Comparison of ENCODE assay signal across 8 mouse cellular contexts in the genomic region with DNA sequence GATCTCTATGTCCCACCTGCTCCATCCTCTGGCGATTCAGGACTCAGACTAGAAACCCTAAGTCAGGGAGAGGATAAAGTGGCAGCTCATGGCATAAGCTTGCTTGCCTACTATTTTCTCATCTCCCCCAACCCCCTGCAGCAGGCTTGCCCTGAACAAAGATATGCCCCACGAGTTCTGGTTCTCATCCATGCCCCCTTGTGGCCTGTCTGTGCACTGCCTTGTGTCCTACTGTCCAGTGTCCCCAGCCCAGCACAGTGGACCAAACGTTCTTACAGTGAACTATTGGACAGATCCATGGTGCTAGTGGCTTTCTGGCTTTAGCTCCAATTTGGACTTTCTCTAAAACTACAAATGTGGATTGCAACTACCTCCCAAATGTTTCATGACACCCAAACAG. TPM values are rescaled to one million over a fixed set of nuclear protein-coding genes. Genes with fewer than 3 reads are reported as not detected.
DNase-seq lines count a peak whose midpoint lies in the region; ATAC-seq lines count a peak whose summit lies in the region.

No protein-coding gene starts in this region.

- intact Hi-C loops in left cerebral cortex, postnatal 4 days (cut with DNase I) = no loop called here
- intact Hi-C loops in left cerebral cortex, postnatal 10 days (cut with DNase I) = no loop called here
- intact Hi-C loops in heart, postnatal 10 days (cut with DNase I) = loop anchor here (5.0 kb wide), 1 partner anchor 51 kb away; a partner anchor contains a TSS

- no peak for ATAC-seq in CD4-positive, CD25-positive, alpha-beta regulatory T cell, adult 4 months

- peak; percentile 21 for DNase-seq in CD4-positive, CD25-positive, alpha-beta regulatory T cell, adult 2 months (ENCODE audit: low read depth, low spot score)
- DNase-seq in left cerebral cortex, postnatal 4 days = peak; percentile 34
- DNase-seq in left cerebral cortex, postnatal 10 days (ENCODE audit: extremely low spot score in 1 of 2, low spot score in 2 of 2) = no peak
- DNase-seq in adrenal gland, postnatal 25 days = peak; percentile 41
- DNase-seq in heart, postnatal 10 days = peak; percentile 43 to 62
- peak; percentile 22 to 70 for DNase-seq in spleen, postnatal 4 days (ENCODE audit: low spot score in 2 of 2)
- DNase-seq in frontal cortex, postnatal 36 days (ENCODE audit: low spot score in 2 of 2) = no peak

RNA-seq across cellular contexts. Expression of a gene that starts 50.7 kb away (rescaled TPM):
- under 1 TPM in 1 of 2 experiments, not detected in 1; 0.32 TPM for polyA plus RNA-seq in CD4-positive, CD25-positive, alpha-beta regulatory T cell, adult 4 months (2017; shearing (Covaris generic))
- total RNA-seq in left cerebral cortex, postnatal 4 days (2021) = 1 to 10 TPM in 1 of 2 experiments, under 1 TPM in 1; 0.62 to 1.3 TPM
- 1 to 10 TPM; 1.9 to 2.0 TPM for total RNA-seq in left cerebral cortex, postnatal 10 days (2021)
- 2.2 and 3.2 TPM in 2 replicates for total RNA-seq in adrenal gland, postnatal 25 days (2021)
- 10 to 100 TPM; 27.3 to 29.3 TPM for total RNA-seq in heart, postnatal 10 days (2021)

Comparison
In these comparisons a context has a peak if more than half of its experiments do, and no peak if none do; other contexts are left out.
1. DNase-seq: peak in CD4-positive, CD25-positive, alpha-beta regulatory T cell, adult 2 months (single experiment), left cerebral cortex, postnatal 4 days (single experiment), adrenal gland, postnatal 25 days (single experiment), heart, postnatal 10 days (2 of 2) and spleen, postnatal 4 days (2 of 2); none in left cerebral cortex, postnatal 10 days (0 of 2) and frontal cortex, postnatal 36 days (0 of 2).